Mouse (Mus musculus) ZHBTc4 (cell line): ENCODE results near the gene Cdca3.
"Not testable (repeated sequence)": the region's sequence is repeated elsewhere in the genome, so short reads cannot be mapped to it uniquely, and the experiment has no call there.

ENCODE experiments used
- DNase-seq: peaks from one replicate; pipeline ENCODE4 v3.0.0-alpha.2; 2011; ENCODE audit warnings: low read depth, low spot score

The Cdca3 gene

DNA sequence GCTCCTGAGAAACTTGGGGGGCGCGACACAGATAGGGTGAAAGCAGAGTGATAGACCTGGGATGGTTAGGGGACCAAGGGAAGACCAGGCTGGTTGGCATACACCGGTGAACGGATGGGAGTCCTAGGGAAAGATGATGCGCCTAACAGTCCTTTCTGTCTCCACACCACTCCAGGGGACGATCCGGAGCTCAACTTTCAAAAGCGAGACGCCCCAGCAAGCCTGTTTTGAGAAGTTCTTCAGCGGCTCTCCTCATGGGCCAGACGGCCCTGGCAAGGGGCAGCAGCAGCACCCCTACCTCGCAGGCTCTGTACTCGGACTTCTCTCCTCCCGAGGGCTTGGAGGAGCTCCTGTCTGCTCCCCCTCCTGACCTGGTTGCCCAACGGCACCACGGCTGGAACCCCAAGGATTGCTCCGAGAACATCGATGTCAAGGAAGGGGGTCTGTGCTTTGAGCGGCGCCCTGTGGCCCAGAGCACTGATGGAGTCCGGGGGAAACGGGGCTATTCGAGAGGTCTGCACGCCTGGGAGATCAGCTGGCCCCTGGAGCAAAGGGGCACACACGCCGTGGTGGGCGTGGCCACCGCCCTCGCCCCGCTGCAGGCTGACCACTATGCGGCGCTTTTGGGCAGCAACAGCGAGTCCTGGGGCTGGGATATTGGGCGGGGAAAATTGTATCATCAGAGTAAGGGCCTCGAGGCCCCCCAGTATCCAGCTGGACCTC, 20.1 kb upstream of the Cdca3 start:
- DNase-seq: peak; percentile 48

DNA sequence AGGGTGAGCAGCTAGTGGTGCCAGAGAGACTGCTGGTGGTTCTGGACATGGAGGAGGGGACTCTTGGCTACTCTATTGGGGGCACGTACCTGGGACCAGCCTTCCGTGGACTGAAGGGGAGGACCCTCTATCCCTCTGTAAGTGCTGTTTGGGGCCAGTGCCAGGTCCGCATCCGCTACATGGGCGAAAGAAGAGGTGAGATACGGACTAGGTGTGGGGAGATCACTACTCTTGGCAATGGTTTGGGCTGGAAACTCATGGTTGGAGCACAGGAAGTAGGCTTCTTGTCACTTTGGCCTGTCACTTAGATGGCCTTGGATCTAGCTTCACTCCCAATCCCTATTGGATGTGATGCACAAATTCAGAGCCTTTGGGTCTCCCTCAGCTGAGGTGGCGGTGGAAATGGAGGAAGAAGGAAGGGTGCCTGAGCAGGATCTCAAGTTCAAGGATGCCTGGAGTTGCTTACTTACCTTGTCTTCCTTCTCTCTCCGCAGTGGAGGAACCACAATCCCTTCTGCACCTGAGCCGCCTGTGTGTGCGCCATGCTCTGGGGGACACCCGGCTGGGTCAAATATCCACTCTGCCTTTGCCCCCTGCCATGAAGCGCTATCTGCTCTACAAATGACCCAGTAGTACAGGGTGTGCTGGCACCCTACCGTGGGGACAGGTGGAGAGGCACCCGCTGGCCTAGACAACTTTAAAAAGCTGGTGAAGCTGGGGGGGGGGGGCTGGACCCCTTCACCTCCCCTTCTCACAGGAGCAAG, 19.4 kb upstream of the Cdca3 start:
- DNase-seq: peak; percentile 16

GRCm38 (mm10) chr6:124810566-124811402, 18.6 kb upstream of the Cdca3 start:
- not testable (repeated sequence) for DNase-seq

DNA sequence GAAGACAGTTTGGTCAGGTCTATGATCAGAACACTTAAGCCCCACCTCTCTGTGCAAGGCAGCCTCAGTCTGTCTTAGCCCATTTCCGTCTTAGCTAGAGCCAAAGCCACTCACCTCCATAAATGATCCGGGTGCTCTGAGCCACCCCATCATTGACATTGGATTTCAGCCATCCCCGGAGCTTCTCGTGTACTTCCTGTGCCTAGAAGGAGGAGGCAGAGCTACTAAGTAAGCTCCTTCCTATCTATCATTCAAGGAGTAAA, 18.0 kb upstream of the Cdca3 start:
- DNase-seq: no peak

- DNase-seq: peak; percentile 21
These were observed 17.4 kb upstream of the Cdca3 start for GRCm38 (mm10) chr6:124811701-124812560.

DNA sequence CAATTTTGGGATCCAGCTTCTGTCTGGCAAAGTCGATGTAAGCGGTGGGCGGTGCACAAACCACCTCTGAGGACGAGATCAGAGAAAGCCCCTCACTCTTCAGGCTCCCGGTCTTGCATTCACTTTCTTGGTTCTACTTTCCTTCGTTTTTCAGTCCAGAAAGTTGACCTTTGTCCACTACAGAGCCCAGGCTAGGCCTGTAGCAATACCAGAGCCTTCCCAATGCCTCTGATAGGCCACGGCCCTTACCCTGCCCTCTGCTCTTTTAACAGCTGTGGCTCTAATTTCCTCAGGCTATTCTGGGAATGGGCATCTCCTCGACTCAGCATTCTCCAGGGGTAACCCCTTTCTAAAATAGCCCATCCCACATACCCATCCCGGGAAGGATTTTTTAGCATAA, 16.5 kb upstream of the Cdca3 start:
- no peak for DNase-seq

DNA sequence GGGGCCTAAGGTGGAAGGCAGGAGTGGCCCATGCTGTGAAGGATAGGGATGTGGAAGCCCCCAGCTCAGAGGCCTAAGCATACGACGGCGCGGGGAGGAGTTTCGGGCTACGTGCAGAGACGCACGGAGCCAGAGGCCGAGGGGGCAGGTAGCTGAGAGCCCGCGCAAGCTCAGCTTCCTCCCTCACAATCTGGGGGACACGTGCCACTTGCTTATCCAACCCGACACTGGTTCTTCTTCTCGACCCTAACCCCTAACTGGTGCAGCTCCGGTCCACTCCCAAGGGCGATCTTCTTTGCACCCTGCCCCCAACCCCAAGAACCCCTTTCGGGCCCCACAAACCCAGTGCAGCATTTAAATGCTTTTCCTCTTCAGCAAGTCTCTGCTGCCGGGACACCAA, 15.9 kb upstream of the Cdca3 start:
- peak; percentile 76 for DNase-seq

GRCm38 (mm10) chr6:124813933-124814332, 15.4 kb upstream of the Cdca3 start, which contains the start of gene Tpi1:
Gene Tpi1, minus strand, starts transcription at chr6:124814296.
- DNase-seq: peak; percentile 93

- DNase-seq: peak; percentile 24
These were observed 14.9 kb upstream of the Cdca3 start for GRCm38 (mm10) chr6:124814448-124814847.

GRCm38 (mm10) chr6:124814858-124815774, 14.2 kb upstream of the Cdca3 start:
- no peak for DNase-seq

DNA sequence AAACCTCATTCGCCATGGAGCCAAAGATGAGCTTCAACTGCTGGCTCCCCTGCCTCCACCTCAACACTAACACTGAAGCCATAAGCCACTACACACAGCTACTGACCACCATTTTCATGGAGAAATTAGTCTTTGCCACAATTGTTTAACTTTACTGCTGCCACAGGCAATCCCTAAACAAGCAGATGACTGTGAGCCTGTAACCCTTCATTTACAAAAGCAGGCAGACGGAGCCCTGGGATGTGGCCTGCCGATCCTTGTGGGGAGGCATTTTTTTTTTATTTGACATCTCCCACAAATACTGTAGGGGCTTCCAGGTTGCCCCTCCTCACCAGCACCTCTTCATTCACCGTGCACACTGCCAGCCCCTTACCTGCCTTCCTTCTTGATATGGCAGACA, 12.7 kb upstream of the Cdca3 start:
- DNase-seq: no peak

DNA sequence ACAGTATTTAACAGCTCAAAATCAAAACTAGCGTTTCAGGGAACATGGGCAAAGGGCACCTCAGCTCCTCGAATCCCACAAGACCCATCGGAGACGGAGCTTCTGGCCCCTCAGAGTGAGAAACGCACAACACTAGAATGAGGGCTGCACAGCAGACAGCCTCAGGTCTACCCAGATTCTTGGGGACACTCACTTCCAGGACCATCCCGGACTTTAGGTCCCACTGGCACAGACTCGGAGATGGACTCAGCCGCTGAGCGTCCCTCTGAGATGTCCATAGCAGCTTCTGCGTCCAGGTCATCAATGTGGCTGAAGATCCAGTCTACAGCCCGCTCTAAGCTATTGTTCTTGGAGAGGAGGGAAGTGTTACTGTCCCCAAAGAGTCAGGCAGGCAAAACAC, 12.2 kb upstream of the Cdca3 start:
- DNase-seq: no peak

DNA sequence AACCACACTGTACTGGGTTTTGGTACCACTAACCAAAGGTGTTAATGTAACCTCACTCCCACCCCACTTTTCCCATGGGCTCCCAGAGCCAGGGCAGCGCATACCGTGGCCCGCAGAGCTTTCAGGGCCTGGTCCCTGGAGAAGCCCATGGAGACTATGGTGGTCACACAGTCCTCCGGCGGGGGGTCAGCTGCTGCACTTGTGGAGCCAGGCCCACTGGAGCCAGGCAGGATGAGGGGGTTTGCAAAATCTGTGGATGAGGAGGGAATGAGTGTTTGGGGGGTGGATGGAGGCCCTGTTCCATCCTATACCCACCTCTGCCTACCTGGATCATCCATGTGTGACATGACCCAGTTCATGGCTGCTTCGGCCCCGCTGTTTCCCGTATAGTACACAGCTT, 11.8 kb upstream of the Cdca3 start:
- no peak for DNase-seq

GRCm38 (mm10) chr6:124817971-124818370, 11.4 kb upstream of the Cdca3 start:
- DNase-seq: no peak

- DNase-seq: no peak
These were observed 8.5 kb upstream of the Cdca3 start for GRCm38 (mm10) chr6:124820891-124821290.

- no peak for DNase-seq
These were observed 7.3 kb upstream of the Cdca3 start for GRCm38 (mm10) chr6:124822049-124822448.

- DNase-seq: peak; percentile 90
These were observed 1.2 kb upstream of the Cdca3 start for GRCm38 (mm10) chr6:124828101-124828592.

DNA sequence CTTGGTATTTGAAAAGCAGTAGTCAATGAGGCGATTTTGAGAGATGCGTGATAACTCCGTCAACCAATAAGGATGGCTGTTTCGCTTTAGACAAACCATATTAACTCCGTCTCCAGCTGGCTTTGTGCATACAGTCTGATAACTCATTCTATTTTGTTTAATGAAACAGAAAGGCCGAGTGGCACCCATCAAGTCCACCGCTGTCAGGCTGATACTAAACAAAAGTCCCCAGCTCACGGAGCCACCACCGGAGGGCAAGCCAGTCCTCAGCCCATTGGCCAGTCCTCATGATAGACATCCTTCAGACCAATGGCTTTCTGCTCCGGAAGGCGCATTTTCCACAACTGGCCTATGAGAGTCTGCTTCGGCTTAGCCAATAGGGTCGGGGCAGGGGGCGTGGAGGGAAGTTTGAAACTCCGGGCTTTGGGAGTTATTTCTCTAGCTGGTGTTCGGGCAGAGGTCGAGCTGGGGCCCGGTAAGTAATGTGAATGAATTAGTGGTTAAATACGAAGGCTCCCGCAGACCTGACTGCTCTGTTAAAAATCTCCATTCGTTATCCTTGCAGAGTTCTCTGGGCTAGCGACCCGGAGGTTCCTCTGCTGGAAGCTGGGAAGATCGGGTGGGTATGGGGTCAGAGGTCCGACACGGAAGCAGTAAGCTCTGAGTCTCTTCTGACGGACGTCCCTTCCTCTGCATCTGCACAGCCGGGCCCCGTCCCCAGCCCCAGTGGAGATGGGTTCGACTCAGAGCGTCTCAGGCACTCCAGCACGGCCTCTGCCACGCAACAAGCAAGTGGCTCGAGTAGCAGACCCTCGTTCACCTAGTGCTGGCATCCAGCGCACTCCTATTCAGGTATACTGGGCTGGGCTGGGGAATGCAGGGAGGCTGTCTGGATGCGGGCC, 703 bp downstream of the Cdca3 start:
- peak; percentile 98 for DNase-seq

DNA sequence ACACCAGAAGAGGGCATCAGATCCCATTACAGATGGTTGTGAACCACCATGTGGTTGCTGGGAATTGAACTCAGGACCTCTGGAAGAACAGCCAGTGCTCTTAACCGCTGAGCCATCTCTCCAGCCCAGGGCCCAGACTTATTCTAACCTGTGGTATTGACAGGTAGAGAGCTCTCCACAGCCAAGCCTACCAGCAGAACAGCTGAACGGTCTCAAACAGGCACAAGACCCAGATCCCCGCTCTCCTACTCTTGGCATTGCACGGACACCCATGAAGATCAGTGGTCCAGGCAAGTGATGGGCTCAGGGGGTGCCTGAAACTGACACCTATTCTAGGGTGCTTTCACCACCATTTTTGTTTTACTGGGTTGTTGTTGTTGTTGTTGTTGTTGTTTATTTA, 1.9 kb downstream of the Cdca3 start:
- peak; percentile 46 for DNase-seq
